Mouse (Mus musculus) C2C12 (cell line): Measurements from ENCODE around the gene Prr5.

ENCODE experiments used
- CEBPB ChIP-seq: IDR thresholded peaks from one replicate; pipeline ENCODE4 v1.6.1; 2011; ENCODE audit warnings: low read depth, mild to moderate bottlenecking, control low read depth, moderate library complexity
- CTCF ChIP-seq: IDR thresholded peaks from one replicate; pipeline ENCODE4 v1.5.1; 2011; ENCODE audit not compliant: control insufficient read depth, insufficient read depth, insufficient read length
- MAX ChIP-seq: IDR thresholded peaks from one replicate; pipeline ENCODE4 v1.6.1; 2011; ENCODE audit warnings: mild to moderate bottlenecking, control low read depth
- MYOD1 ChIP-seq: IDR thresholded peaks from one replicate; pipeline ENCODE4 v1.6.1; 2011; ENCODE audit warnings: low read depth; ENCODE audit not compliant: control insufficient read depth, insufficient read length
- MYOG ChIP-seq: IDR thresholded peaks from one replicate; pipeline ENCODE4 v1.6.1; 2011; ENCODE audit not compliant: control insufficient read depth, insufficient read length; ENCODE audit errors: extremely low read depth
- USF1 ChIP-seq: IDR thresholded peaks from one replicate; pipeline ENCODE4 v1.6.1; 2011; ENCODE audit warnings: low read depth, mild to moderate bottlenecking, control low read depth, moderate library complexity

DNA sequence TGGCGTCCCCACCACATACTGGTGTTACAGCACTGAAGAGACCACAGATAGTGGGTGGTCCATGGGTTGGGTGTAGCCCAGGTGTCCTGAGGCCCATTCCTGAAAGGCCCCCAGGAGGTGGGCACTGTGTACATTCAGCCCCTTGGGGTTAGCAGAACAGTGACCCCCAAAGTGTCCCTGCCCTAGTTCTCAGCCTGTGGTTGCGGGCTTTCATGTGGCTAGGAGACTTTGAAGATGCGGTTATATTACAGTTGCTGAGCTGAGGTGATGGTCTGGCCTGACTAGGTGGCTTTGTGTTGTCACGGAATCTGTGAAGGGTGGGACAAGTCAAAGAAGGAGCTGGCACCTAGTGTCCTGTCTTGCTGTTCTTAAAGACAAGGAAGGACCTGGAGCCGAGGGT, 15.1 kb downstream of the Prr5 start:
- TF ChIP-seq CTCF (no peak), USF1 (no peak), MYOD1 (no peak), MYOG (no peak), MAX (no peak), CEBPB (no peak)
